In genomic region chr6:128847401-128847800, GRCm38 (mm10) we compare ENCODE assay signal across 38 mouse cellular contexts. TPM values are rescaled to one million over a fixed set of nuclear protein-coding genes. Genes with fewer than 3 reads are reported as not detected.
"Had no signal": no experiment of that assay in that cellular context is flagged by ENCODE, and none has a peak within 500 bp of the region (broad histone marks: within the 10 kb centered on the region; RNA-seq: fewer than 3 reads in every experiment).

No protein-coding gene starts in this region.

- DNase-seq: cerebellum, adult 2 months; cerebellum, adult 8-10 months; cerebellum, adult 9-10 months; cerebellum, adult 9-11 months; cerebellum, postnatal 10 days; cerebellum, postnatal 14 days; cerebellum, postnatal 25 days; cerebellum, postnatal 36 days; embryo, embryonic 11 days; forebrain, postnatal 0 days; gastrocnemius, adult 2 months; gastrocnemius, postnatal 10 days; gastrocnemius, postnatal 14 days; gastrocnemius, postnatal 25 days; gastrocnemius, postnatal 36 days; heart, adult 18-20 months had no signal

- ATAC-seq: forebrain, embryonic 13.5 days; forebrain, embryonic 14.5 days; forebrain, embryonic 15.5 days; forebrain, embryonic 16.5 days; forebrain, postnatal 0 days had no signal

- H3K27ac ChIP-seq: embryonic facial prominence, embryonic 10.5 days; embryonic facial prominence, embryonic 12.5 days; embryonic facial prominence, embryonic 13.5 days; embryonic facial prominence, embryonic 15.5 days; forebrain, embryonic 10.5 days; forebrain, embryonic 12.5 days; forebrain, embryonic 13.5 days; forebrain, embryonic 15.5 days; gastrocnemius, adult 2 months had no signal

- H3K4me2 ChIP-seq: embryonic facial prominence, embryonic 12.5 days; embryonic facial prominence, embryonic 13.5 days; embryonic facial prominence, embryonic 15.5 days; forebrain, embryonic 12.5 days; forebrain, embryonic 13.5 days; forebrain, embryonic 15.5 days had no signal

- H3K4me3 ChIP-seq: embryonic facial prominence, embryonic 10.5 days; embryonic facial prominence, embryonic 12.5 days; embryonic facial prominence, embryonic 13.5 days; embryonic facial prominence, embryonic 15.5 days; erythroblast, embryonic 14.5 days; forebrain, embryonic 10.5 days; forebrain, embryonic 12.5 days; forebrain, embryonic 13.5 days; forebrain, embryonic 15.5 days; gastrocnemius, adult 2 months had no signal

- H3K9ac ChIP-seq: embryonic facial prominence, embryonic 12.5 days; embryonic facial prominence, embryonic 13.5 days; embryonic facial prominence, embryonic 15.5 days; forebrain, embryonic 12.5 days; forebrain, embryonic 13.5 days; forebrain, embryonic 15.5 days; forebrain, postnatal 0 days had no signal

- H3K27me3 ChIP-seq: embryonic facial prominence, embryonic 12.5 days; embryonic facial prominence, embryonic 13.5 days; embryonic facial prominence, embryonic 15.5 days; forebrain, embryonic 12.5 days; forebrain, embryonic 13.5 days; forebrain, embryonic 15.5 days had no signal

- H3K9me3 ChIP-seq: embryonic facial prominence, embryonic 10.5 days; embryonic facial prominence, embryonic 12.5 days; embryonic facial prominence, embryonic 13.5 days; embryonic facial prominence, embryonic 15.5 days; forebrain, embryonic 10.5 days; forebrain, embryonic 12.5 days; forebrain, embryonic 13.5 days; forebrain, embryonic 15.5 days had no signal

- H3K36me3 ChIP-seq: embryonic facial prominence, embryonic 10.5 days; embryonic facial prominence, embryonic 12.5 days; embryonic facial prominence, embryonic 13.5 days; embryonic facial prominence, embryonic 15.5 days; forebrain, embryonic 10.5 days; forebrain, embryonic 12.5 days; forebrain, embryonic 15.5 days had no signal

RNA-seq across cellular contexts. Expression of gene Klrb1b, which starts 21.3 kb away (rescaled TPM):
- total RNA-seq: common myeloid progenitor, adult 5-6 weeks; forebrain, postnatal 0 days; gastrocnemius, adult 18-20 months; gastrocnemius, adult 2 months; gastrocnemius, adult 8-10 months; gastrocnemius, postnatal 10 days; gastrocnemius, postnatal 14 days; gastrocnemius, postnatal 25 days; gastrocnemius, postnatal 36 days; gastrocnemius, postnatal 4 days; granulocyte monocyte progenitor cell, adult 5-6 weeks; heart, adult 8-10 months had no signal
- polyA plus RNA-seq: cerebellum, adult 2 months; cortical plate, adult 2 months; embryonic facial prominence, embryonic 10.5 days; embryonic facial prominence, embryonic 11.5 days; embryonic facial prominence, embryonic 12.5 days; embryonic facial prominence, embryonic 13.5 days; embryonic facial prominence, embryonic 15.5 days; forebrain, embryonic 10.5 days; forebrain, embryonic 11.5 days; forebrain, embryonic 12.5 days; forebrain, embryonic 13.5 days; forebrain, embryonic 14.5 days; forebrain, embryonic 15.5 days; forebrain, embryonic 16.5 days; forebrain, postnatal 0 days; frontal cortex, adult 2 months had no signal

RNA-seq across cellular contexts. Expression of gene Gm44511, which starts 21.3 kb away (rescaled TPM):
- total RNA-seq: forebrain, postnatal 0 days; gastrocnemius, adult 18-20 months; gastrocnemius, adult 2 months; gastrocnemius, postnatal 10 days; gastrocnemius, postnatal 14 days; gastrocnemius, postnatal 25 days; gastrocnemius, postnatal 36 days; gastrocnemius, postnatal 4 days; granulocyte monocyte progenitor cell, adult 5-6 weeks; heart, adult 18-20 months; heart, adult 8-10 months had no signal
- polyA plus RNA-seq: cerebellum, adult 2 months; cortical plate, adult 2 months; embryonic facial prominence, embryonic 10.5 days; embryonic facial prominence, embryonic 11.5 days; embryonic facial prominence, embryonic 12.5 days; embryonic facial prominence, embryonic 13.5 days; embryonic facial prominence, embryonic 15.5 days; erythroblast, embryonic 14.5 days; forebrain, embryonic 10.5 days; forebrain, embryonic 11.5 days; forebrain, embryonic 12.5 days; forebrain, embryonic 13.5 days; forebrain, embryonic 14.5 days; forebrain, embryonic 15.5 days; forebrain, embryonic 16.5 days; forebrain, postnatal 0 days; frontal cortex, adult 2 months had no signal

RNA-seq across cellular contexts. Expression of gene Clec2i, which starts 40.0 kb away (rescaled TPM):
- total RNA-seq: forebrain, postnatal 0 days; gastrocnemius, adult 18-20 months; gastrocnemius, adult 2 months; gastrocnemius, adult 8-10 months; gastrocnemius, postnatal 14 days; gastrocnemius, postnatal 25 days had no signal
- polyA plus RNA-seq: cerebellum, adult 2 months; cortical plate, adult 2 months; embryonic facial prominence, embryonic 10.5 days; embryonic facial prominence, embryonic 11.5 days; embryonic facial prominence, embryonic 12.5 days; embryonic facial prominence, embryonic 14.5 days; erythroblast, embryonic 14.5 days; forebrain, embryonic 10.5 days; forebrain, embryonic 11.5 days; forebrain, embryonic 13.5 days; forebrain, embryonic 14.5 days; forebrain, embryonic 15.5 days; forebrain, embryonic 16.5 days had no signal

RNA-seq across cellular contexts. Expression of gene BC035044, which starts 43.5 kb away (rescaled TPM):
- total RNA-seq: gastrocnemius, adult 18-20 months; gastrocnemius, adult 2 months; gastrocnemius, adult 8-10 months; gastrocnemius, postnatal 36 days had no signal
- polyA plus RNA-seq: erythroblast, embryonic 14.5 days had no signal

RNA-seq across cellular contexts. Expression of gene Klrb1c, which starts 58.4 kb away (rescaled TPM):
- total RNA-seq: gastrocnemius, adult 18-20 months; gastrocnemius, adult 2 months; gastrocnemius, adult 8-10 months; gastrocnemius, postnatal 25 days; gastrocnemius, postnatal 36 days; heart, adult 18-20 months had no signal
- polyA plus RNA-seq: cerebellum, adult 2 months; embryonic facial prominence, embryonic 10.5 days; embryonic facial prominence, embryonic 11.5 days; embryonic facial prominence, embryonic 12.5 days; embryonic facial prominence, embryonic 13.5 days; embryonic facial prominence, embryonic 14.5 days; erythroblast, embryonic 14.5 days; forebrain, embryonic 10.5 days; forebrain, embryonic 11.5 days; forebrain, embryonic 12.5 days; forebrain, embryonic 13.5 days; forebrain, embryonic 14.5 days; forebrain, embryonic 15.5 days; frontal cortex, adult 2 months had no signal
